Mouse (Mus musculus) limb, embryonic 10.5 days (tissue): ENCODE results near the gene Cfap100. TPM values are rescaled to one million over a fixed set of nuclear protein-coding genes. Genes with fewer than 3 reads are reported as not detected.

ENCODE experiments used
- DNase-seq: peaks from one replicate; pipeline ENCODE4 v3.0.0-alpha.2; 2017; ENCODE audit warnings: low spot score
- H3K27ac ChIP-seq: fragments of 300-500 bp; sonication (generic); 2 replicates; pipeline ENCODE4 v1.5.1; 2016; ENCODE audit warnings: mild to moderate bottlenecking
- H3K27me3 ChIP-seq: fragments of 300-500 bp; sonication (generic); 2 replicates; pipeline ENCODE4 v1.6.1; 2016; ENCODE audit warnings: low read depth, mild to moderate bottlenecking; ENCODE audit not compliant: poor library complexity, severe bottlenecking
- H3K36me3 ChIP-seq: fragments of 300-500 bp; sonication (generic); 2 replicates; pipeline ENCODE4 v1.6.1; 2016; ENCODE audit warnings: mild to moderate bottlenecking, moderate library complexity
- H3K4me1 ChIP-seq: fragments of 300-500 bp; sonication (generic); 2 replicates; pipeline ENCODE4 v1.6.1; 2016
- H3K4me3 ChIP-seq: fragments of 300-500 bp; sonication (generic); 2 replicates; pipeline ENCODE4 v1.5.1; 2016; ENCODE audit warnings: mild to moderate bottlenecking, moderate library complexity
- H3K9me3 ChIP-seq: fragments of 300-500 bp; sonication (generic); replicated peaks from 2 replicates; pipeline ENCODE4 v1.6.1; 2016; ENCODE audit warnings: mild to moderate bottlenecking
- WGBS: fragments of 180-500 bp; shearing (Covaris S2); methylation state at CpG from one replicate; pipeline ENCODE4 v1.1.7; 2016; 5-methylcytosine and 5-hydroxymethylcytosine counted together
- polyA plus RNA-seq: library from polyadenylated mRNA; unstranded; fragments of >200 nt; fragmentation: Nextera tagmentation; extraction: Ambion mirVana; gene quantifications from 2 replicates; pipeline ENCODE4 v1.2.1, GENCODE M21; 2016

Gene Cfap100
- polyA plus RNA-seq, 1 experiment from 2014 or later = 0.64 TPM

DNA sequence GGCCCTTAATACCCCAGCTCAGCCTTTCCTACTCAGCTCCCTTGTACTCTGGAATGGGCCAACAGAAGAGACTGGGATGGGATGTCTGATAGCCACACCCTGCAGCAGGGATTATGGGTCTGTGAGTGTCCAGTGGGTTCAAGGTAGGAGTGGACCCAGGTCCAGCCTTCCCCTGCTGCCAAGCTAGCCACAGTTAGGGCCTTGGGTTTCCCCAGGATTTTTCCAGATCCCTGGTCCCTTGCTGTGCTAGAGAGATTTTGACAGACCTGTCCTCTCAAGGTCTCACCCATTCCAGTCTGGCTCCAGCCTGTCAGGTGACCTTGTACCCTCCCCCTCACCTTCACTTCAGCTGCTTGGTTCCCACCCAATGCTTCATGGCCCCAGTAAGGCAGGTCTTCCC lies 20.0 kb downstream of the Cfap100 start:
- H3K4me3 ChIP-seq = no peak overlapping the region
- no peaks in the 10 kb centered on the region for H3K9me3 ChIP-seq

GRCm38 (mm10) chr6:90397291-90397690 lies 31.3 kb downstream of the Cfap100 start:
- Histone ChIP-seq H3K4me3 (no peak overlapping the region), H3K36me3 (peaks cover 14% of the 10 kb centered on the region; the same call in 1 of the 2 replicates), H3K27me3 (no peaks in the 10 kb centered on the region), H3K9me3 (no peaks in the 10 kb centered on the region), H3K27ac (no peak overlapping the region), H3K4me1 (no peaks in the 10 kb centered on the region)
- WGBS = 94% methylated on average over 3 of the region's 3 CpGs
- DNase-seq = no peak

More for the DNA sequence above, 20.0 kb downstream of the Cfap100 start:
- DNase-seq = no peak
- H3K27me3 ChIP-seq = no peaks in the 10 kb centered on the region
- no peaks in the 10 kb centered on the region for H3K36me3 ChIP-seq
- H3K4me1 ChIP-seq = no peaks in the 10 kb centered on the region
- H3K27ac ChIP-seq = no peak overlapping the region; the same call in 1 of the 2 replicates

DNA sequence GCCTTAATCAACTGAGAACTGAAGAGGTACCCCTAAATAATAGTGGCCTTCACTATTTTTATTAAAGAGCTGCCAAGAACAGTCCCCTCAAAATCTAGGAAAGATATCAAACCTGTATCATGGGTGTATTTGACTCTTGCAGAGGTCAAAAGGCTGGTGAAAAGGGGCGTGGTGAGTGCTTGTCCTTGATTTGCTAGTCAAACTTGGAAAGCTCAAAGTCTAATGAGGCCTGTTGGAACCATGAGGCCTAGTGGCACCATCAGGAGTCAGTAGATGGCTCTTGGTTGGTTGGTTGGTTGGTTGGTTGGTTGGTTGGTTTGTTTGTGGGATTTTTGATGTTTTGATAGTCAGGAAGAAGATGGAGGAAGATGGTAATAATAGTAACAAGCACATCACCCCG lies 32.8 kb downstream of the Cfap100 start:
- 91% methylated on average over 2 of the region's 2 CpGs for WGBS
- DNase-seq = no peak

GRCm38 (mm10) chr6:90393948-90394347 lies 34.6 kb downstream of the Cfap100 start:
- no peaks in the 10 kb centered on the region for H3K27me3 ChIP-seq
- H3K4me1 ChIP-seq = no peaks in the 10 kb centered on the region
- no peaks in the 10 kb centered on the region for H3K9me3 ChIP-seq
- WGBS = 47% methylated on average over 3 of the region's 3 CpGs
- DNase-seq = no peak
- H3K4me3 ChIP-seq = no peak overlapping the region
- no peak overlapping the region for H3K27ac ChIP-seq
- peaks cover 21% of the 10 kb centered on the region; the same call in 1 of the 2 replicates for H3K36me3 ChIP-seq

More for the DNA sequence above, 32.8 kb downstream of the Cfap100 start:
- H3K9me3 ChIP-seq = no peaks in the 10 kb centered on the region
- H3K4me1 ChIP-seq = no peaks in the 10 kb centered on the region
- no peaks in the 10 kb centered on the region for H3K27me3 ChIP-seq
- no peak overlapping the region for H3K4me3 ChIP-seq
- H3K36me3 ChIP-seq = peaks cover 11% of the 10 kb centered on the region; the same call in 1 of the 2 replicates
- no peak overlapping the region for H3K27ac ChIP-seq

DNA sequence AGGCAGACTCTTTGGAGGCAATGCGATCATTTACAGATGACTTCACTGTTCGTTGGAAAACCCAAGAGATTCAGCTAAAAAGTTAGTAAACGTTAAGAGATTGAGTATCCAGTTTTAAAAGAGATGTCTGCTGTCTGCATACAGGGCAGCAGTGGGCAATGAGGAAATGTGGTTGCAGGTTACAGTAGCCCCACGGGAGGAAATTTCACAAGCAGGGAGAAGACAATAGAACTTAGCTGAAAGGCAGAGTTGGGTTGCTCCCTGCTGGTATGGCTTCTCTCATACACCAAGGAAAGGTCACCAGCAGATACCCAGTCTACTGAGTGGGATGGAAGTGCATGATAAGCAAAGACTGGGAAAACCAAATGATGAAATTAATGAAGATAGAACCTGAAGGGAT lies 38.0 kb downstream of the Cfap100 start:
- peaks cover 48% of the 10 kb centered on the region for H3K36me3 ChIP-seq
- H3K27ac ChIP-seq = no peak overlapping the region

GRCm38 (mm10) chr6:90381465-90381864 lies 47.1 kb downstream of the Cfap100 start:
- DNase-seq = no peak
- Histone ChIP-seq H3K9me3 (no peaks in the 10 kb centered on the region), H3K4me3 (no peak overlapping the region), H3K27me3 (no peaks in the 10 kb centered on the region), H3K27ac (no peak overlapping the region), H3K36me3 (peaks cover 88% of the 10 kb centered on the region), H3K4me1 (no peaks in the 10 kb centered on the region)
- WGBS = 96% methylated on average over 2 of the region's 2 CpGs

More for the DNA sequence above, 38.0 kb downstream of the Cfap100 start:
- no peaks in the 10 kb centered on the region for H3K27me3 ChIP-seq
- no peak overlapping the region for H3K4me3 ChIP-seq
- H3K9me3 ChIP-seq = no peaks in the 10 kb centered on the region
- WGBS = 91% methylated on average over 4 of the region's 4 CpGs
- no peak for DNase-seq
- no peaks in the 10 kb centered on the region for H3K4me1 ChIP-seq

GRCm38 (mm10) chr6:90377708-90378107 lies 50.9 kb downstream of the Cfap100 start:
- Histone ChIP-seq H3K9me3 (no peaks in the 10 kb centered on the region), H3K4me3 (no peak overlapping the region), H3K27me3 (no peaks in the 10 kb centered on the region), H3K27ac (no peak overlapping the region), H3K4me1 (no peaks in the 10 kb centered on the region), H3K36me3 (peaks cover 96% of the 10 kb centered on the region)
- no peak for DNase-seq
- whole genome bisulfite sequencing = 94% methylated on average over 2 of the region's 2 CpGs

- no peak overlapping the region for H3K4me3 ChIP-seq
- peaks cover 22% of the 10 kb centered on the region for H3K4me1 ChIP-seq
- 92% methylated on average over 4 of the region's 4 CpGs for WGBS
- no peaks in the 10 kb centered on the region for H3K9me3 ChIP-seq
- peaks cover 71% of the 10 kb centered on the region for H3K36me3 ChIP-seq
- no peak overlapping the region for H3K27ac ChIP-seq
- no peak for DNase-seq
- no peaks in the 10 kb centered on the region for H3K27me3 ChIP-seq
These were observed 54.0 kb downstream of the Cfap100 start for GRCm38 (mm10) chr6:90374647-90375046.

- H3K36me3 ChIP-seq = peaks cover 26% of the 10 kb centered on the region
- H3K4me1 ChIP-seq = peaks cover 27% of the 10 kb centered on the region
- no peaks in the 10 kb centered on the region for H3K27me3 ChIP-seq
- peak overlapping the region; percentile 86 for H3K4me3 ChIP-seq
- under 1% methylated on average over 98 of the region's 98 CpGs for WGBS
- no peaks in the 10 kb centered on the region for H3K9me3 ChIP-seq
- DNase-seq = peak; percentile 73
- peak overlapping the region; percentile 88 for H3K27ac ChIP-seq
These were observed 58.7 kb downstream of the Cfap100 start for GRCm38 (mm10) chr6:90369725-90370553.

- 8% methylated on average over 37 of the region's 41 CpGs for WGBS
- peaks cover 27% of the 10 kb centered on the region for H3K4me1 ChIP-seq
- peak; percentile 98 for DNase-seq
- H3K4me3 ChIP-seq = peak within 1 kb of the TSS; percentile 86
- H3K9me3 ChIP-seq = no peaks in the 10 kb centered on the region
- no peaks in the 10 kb centered on the region for H3K27me3 ChIP-seq
- peaks cover 18% of the 10 kb centered on the region for H3K36me3 ChIP-seq
- H3K27ac ChIP-seq = peak within 1 kb of the TSS; percentile 88
These were observed 59.4 kb downstream of the Cfap100 start, which contains the start of gene Zxdc for GRCm38 (mm10) chr6:90368976-90369724. TSS of gene Zxdc (plus strand) at chr6:90369492.

DNA sequence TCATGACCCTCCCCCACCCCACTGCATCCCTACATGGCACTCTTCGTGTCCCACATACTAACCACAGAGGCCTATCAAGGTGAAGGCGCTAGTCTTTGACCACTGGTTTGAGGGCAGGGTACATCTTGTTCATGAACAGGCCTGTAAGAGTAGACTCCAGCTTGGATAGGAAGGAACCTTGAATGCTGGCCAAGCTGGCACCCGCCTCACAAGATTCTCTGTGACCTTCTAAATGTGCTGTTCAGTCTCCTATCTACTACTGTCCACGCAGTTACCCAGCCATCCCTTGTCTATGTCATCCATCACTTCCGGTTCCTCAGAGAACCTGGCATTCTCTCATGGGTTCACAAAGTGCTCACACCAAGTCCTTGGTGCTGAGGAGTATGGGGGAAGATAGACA lies 65.3 kb downstream of the Cfap100 start:
- 86% methylated on average over 5 of the region's 5 CpGs for WGBS

DNA sequence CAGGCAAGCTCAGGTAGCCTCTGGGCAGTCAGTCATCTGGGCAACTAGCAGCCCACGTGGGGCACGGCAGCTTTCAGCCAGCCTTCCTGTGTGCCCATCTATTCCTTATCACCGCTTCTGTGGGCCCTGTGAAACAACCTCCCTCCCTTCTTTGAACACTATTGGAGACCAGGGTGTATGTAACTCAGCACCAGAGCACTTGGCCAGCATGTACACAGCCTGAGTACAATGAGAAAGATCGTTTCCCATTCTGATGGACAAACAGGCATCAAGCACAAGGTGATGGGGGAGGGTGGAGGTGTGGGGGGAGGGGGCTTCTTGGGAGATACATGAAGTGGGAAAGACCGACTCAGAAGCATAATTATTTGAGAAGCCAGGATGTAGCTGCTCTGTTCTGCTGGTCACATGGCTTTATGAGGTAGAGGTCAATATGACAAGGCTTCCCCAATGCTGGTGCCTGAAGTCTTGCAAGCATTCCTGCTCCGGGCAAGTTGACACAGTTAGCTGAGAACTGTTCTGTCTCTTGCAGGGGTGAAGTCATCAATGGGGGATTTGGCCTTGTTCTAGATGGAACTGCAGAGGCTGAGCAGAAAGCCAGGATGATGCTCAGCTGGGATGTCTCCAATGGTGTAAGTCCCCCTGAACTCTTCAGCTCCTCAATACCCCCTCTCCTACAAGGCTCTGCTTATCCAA lies 67.5 kb downstream of the Cfap100 start:
- Histone ChIP-seq H3K4me3 (no peak overlapping the region), H3K4me1 (peaks cover 16% of the 10 kb centered on the region), H3K9me3 (no peaks in the 10 kb centered on the region), H3K27me3 (no peaks in the 10 kb centered on the region), H3K27ac (no peak overlapping the region), H3K36me3 (no peaks in the 10 kb centered on the region)
- WGBS = 93% methylated on average over 6 of the region's 6 CpGs
- DNase-seq = no peak

More for the DNA sequence above, 65.3 kb downstream of the Cfap100 start:
- Histone ChIP-seq H3K4me1 (peaks cover 16% of the 10 kb centered on the region), H3K9me3 (no peaks in the 10 kb centered on the region), H3K36me3 (no peaks in the 10 kb centered on the region), H3K27ac (no peak overlapping the region), H3K4me3 (no peak overlapping the region), H3K27me3 (no peaks in the 10 kb centered on the region)
- DNase-seq = no peak
